Mouse (Mus musculus) layer of hippocampus, postnatal 36 days (tissue): ENCODE results near the gene Rrp36. TPM values are rescaled to one million over a fixed set of nuclear protein-coding genes. Genes with fewer than 3 reads are reported as not detected.
A peak's percentile ranks its signal among the peaks of the same experiment; 100 is the strongest.

Source experiments
- DNase-seq, 2 experiments: peaks; one replicate each; pipeline ENCODE4 v3.0.0; 2022
- total RNA-seq, 2 experiments: library from RNA; stranded (reverse); gene quantifications; 2 replicates each; pipeline ENCODE4 v1.2.3; 2021

The Rrp36 gene
- 10 to 100 TPM; 14.5 to 15.4 TPM for total RNA-seq

DNA sequence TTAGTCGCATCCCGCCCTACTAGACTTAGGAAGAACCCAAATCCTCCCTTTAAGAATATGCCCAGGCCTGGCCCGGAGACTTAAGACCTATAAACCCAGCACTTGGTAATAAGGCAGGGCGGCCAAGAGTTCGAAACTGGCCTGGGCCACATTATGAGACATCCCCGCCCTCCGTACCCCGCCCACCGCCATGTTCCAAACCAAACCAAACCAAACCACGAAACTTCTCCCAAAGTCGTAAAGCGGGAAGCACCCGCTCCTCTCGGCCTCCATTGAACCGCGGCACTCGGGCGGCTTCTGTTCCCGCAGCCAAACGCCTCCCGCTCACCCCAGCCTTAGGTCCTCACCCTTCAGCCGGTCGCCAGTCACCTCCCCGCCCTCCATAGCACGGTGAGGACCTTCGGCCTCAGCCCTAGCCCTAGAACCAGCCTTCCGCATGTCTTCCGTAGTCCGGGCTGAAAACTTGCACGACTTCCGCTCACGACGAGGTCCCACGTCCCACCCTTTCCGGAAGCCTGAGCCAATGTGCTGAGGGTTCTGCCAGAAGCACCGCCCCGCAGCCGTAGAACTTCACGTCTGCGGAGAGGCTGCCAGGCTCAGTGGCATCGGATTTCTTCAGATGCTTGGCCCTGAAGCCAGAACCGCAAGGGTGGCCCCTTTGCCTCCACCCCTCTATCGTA is at the start of gene Rrp36:
Gene Rrp36 (minus strand): TSS at position 503 of the 680 bp plus-strand sequence.
- DNase-seq: peak; percentile 89 to 90

DNA sequence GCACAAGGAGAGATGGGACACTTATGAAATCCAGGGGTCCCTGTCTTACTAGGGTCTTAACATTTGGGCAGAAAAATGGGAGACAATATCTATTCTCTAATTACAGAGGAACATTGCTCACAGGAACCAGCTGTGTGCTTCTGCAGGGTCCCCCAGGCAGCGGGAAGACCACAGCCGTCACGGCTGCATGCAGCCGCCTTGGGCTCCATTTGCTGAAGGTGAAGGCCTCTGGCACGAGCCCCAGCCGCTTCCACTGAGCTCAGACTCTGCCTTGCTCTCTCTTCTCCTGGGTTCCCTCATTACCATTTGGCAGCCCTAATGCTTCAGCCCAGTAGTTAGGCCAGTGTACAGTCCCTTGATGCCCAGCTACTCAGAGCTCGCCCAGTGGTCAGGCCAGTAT is 46.9 kb upstream of the Rrp36 start:
- no peak for DNase-seq

GRCm38 (mm10) chr17:46714756-46715481 is 40.8 kb upstream of the Rrp36 start:
- DNase-seq: no peak

- no peak for DNase-seq
Observed at GRCm38 (mm10) chr17:46713849-46714248, 39.7 kb upstream of the Rrp36 start.

GRCm38 (mm10) chr17:46712442-46712841 is 38.3 kb upstream of the Rrp36 start:
- no peak for DNase-seq

DNA sequence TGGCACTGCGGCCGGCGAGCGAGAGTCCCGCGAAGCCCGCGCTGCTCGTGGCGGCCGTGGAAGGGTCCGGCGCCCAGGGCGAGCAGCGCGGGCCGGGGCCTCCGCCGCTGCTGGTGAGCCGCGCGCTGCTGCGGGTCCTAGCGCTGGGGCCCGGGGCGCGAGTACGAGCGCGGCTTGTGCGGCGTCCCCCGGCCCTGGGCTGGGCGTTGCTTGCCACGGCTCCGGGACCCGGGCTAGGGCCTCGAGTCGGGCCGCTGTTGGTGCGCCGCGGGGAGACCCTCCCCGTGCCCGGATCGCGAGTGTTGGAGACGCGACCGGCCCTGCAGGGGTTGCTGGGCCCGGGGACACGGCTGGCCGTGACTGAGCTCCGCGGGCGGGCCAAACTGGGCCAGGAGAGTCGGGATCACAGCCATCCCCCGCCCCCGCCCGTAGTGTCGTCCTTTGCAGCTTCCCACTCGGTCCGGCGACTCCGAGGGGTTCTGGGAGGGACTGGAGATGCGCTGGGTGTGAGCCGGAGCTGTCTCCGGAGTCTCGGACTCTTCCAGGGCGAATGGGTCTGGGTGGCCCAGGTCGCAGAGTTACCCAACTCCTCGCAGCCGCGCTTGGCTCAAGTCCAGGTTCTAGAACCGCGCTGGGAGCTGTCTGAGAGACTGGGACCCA is 37.6 kb upstream of the Rrp36 start:
- DNase-seq: no peak

- peak; percentile 91 to 93 for DNase-seq
Observed at GRCm38 (mm10) chr17:46710959-46711597, 36.9 kb upstream of the Rrp36 start, which contains the start of gene Pex6. Gene Pex6, plus strand, starts transcription at chr17:46711463.

GRCm38 (mm10) chr17:46706375-46707089 is 32.4 kb upstream of the Rrp36 start:
- DNase-seq: no peak

DNA sequence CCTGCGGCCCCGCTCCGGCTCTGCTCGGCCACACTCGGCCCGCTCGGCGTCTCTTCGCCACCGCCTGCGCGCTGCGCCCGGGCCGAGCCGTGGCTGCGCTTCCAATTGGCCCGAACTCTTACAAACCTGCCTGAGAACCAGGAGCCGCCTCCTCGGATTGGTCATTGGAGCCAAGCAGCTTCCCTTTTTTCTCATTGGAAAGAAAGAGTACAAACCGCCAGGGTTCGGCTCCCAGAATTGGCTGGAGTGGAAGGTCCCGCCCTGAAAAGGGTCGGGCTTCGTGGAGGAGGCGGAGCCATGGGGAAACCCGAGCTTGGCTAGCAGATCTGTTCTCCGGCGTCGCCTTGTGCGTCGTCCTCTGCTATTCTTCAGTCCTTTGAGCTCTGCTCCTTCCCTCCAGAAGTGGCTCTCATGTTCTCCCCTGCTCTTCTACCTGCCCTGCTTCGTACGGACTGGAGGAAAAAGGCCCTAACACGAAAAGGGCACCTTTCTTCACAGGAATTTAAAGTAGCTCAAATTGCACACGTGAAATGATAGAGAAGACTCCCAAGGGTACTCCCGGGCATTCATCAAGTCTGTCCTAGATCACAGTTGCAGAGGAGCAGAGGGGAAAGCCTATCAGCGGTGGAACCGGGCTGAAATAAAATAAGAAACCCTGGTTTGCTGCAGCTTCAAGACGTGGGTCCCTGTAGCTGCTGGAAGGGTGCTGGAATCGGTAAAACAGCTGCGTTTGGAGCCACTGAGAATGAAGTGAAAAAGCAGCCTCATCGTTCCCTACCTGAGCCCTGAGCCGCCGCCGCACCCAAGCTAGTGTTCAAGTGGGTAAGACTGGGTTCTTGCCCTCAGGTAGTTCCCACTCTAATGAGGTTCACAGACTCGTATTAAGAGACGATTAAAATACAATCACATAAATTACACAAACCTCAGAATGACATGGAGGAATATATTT is 31.0 kb upstream of the Rrp36 start, which contains the start of gene Ppp2r5d:
Gene Ppp2r5d (minus strand): TSS at position 225 of the 949 bp plus-strand sequence.
- peak; percentile 94 to 96 for DNase-seq

DNA sequence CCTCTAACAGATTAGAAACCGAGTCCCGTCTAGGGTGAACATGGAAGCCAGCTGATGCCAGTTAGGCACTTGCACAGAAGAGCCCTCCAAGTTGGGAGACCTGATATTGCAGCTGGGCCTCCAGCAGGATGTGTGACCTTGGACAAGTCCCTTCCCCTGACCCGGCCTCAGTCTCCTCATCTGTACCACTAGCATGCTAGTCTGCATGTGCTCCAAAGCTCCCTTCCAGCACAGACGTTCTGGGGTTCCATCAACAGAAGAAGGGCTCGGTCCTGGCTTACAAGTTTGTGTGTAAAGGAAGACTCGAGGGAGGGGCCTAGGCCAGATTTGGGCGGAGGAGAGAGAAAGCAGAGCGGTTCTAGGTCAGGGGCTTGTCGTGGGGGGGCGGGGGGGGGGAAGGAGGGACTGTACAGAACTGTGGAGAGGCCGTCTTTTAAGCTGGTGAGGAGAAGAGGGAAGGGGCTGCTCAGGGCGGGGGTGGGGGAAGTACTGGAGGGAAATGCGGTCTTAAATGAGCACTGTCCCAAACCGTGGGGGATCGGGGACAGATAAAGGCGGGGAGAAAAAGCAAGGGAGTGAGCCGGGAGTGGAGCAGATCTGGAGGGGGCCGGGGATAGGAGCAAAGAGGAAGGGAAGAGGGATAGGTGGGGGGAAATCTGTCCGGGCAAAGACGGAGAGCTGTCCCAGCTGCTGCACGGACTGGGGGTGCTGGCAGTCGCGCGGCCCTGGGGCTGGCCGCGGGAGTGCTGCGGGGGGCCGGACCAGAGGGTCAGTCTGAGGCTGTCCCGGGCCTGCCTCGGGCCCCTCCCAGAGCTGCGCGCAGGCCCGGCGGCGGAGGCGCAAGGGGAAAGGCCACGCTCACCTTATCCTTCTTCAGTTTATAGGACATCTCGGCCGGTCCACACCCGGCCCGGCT is 30.1 kb upstream of the Rrp36 start:
- no peak for DNase-seq

- no peak for DNase-seq
Observed at GRCm38 (mm10) chr17:46702506-46702905, 28.4 kb upstream of the Rrp36 start.

DNA sequence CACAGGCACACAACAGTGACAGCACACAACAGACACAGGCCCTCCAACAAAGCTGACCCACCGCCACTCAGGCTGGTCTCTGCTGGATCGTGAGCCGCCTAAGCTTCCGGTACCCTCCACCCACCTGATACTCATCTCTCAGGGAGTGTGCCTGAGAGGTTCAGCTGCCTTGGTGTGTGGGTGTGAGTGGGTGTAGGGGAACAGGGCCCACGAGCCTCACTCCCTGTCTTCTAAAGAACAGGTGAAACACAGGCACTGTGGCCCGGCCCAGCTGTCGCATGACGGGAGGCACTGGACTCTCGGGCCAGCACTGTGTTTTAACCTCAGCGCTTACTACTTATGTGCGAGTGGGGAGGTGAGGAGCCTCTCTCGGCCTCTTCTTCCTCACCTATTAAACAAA is 27.9 kb upstream of the Rrp36 start:
- DNase-seq: no peak

- DNase-seq: no peak
Observed at GRCm38 (mm10) chr17:46701489-46701888, 27.3 kb upstream of the Rrp36 start.

DNA sequence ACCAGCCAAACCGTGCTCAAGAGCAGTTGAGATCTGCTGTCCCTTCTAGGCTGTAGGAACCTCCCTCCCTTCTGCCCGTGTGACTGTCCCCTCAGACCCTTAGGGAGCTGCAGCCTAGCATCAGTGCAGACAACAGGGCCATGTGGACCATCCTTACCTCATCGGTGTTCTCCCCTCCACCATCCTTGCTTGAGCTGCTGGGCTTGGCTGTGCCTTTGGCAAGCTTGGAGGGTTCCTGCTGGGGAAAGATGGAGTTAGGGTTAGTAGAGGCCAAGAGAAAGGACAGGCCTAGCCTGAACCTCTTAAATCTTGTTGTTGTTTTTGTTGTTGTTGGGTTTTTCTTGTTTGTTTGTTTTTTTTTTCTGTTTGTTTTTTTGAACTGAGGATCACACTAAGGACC is 25.8 kb upstream of the Rrp36 start:
- no peak for DNase-seq

DNA sequence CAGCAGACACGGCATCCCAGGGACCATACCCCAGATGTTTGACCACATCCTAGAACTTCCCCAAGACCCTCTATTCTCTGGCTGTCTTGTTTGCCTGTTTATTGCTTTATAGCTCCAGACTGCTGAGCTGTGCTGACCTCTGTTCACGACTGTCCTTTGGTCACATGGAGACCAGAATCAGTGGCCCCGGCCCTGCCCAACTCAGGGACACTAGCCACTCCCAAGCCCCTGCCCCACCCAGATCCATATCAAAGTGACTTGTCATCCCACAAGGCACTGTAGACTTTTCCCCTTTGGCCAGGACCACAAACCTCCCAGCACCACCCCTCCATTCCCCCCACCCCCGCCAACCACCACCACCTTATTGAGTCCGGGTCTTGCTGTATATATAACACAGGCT is 25.1 kb upstream of the Rrp36 start:
- no peak for DNase-seq

GRCm38 (mm10) chr17:46698515-46698914 is 24.4 kb upstream of the Rrp36 start:
- DNase-seq: no peak

DNA sequence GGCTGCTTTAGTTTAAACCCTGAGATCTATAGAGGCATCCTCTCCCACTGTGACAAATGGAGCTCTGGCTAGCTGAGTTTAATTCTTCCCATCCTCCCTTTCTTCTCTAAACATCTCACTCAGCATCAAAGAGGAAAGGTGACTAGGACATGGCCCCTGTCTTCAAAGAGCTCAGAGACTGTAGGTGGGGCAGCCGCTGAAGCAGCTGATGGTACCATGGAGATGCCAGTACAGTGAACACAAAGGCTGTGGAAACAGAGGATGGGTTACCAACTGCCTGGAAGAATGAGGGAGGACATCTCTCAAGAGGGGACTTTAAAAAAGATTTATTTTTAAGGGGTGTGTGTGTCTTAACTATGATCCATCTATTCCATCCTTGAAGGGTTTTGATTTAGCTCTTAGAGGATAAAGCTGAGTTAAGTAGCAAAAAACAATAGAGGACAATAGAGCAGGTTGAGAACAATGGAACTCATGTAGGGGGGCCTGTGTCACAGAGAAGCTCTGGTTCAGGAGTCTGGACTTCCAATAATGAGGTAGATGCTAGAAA is 20.4 kb upstream of the Rrp36 start:
- no peak for DNase-seq

- DNase-seq: no peak
Observed at GRCm38 (mm10) chr17:46691390-46691789, 17.2 kb upstream of the Rrp36 start.

GRCm38 (mm10) chr17:46690665-46691064 is 16.5 kb upstream of the Rrp36 start:
- DNase-seq: no peak

- no peak for DNase-seq
Observed at GRCm38 (mm10) chr17:46685913-46686312, 11.8 kb upstream of the Rrp36 start.
